Mouse (Mus musculus): ENCODE measurements around the gene Dock8.

The Dock8 gene

DNA sequence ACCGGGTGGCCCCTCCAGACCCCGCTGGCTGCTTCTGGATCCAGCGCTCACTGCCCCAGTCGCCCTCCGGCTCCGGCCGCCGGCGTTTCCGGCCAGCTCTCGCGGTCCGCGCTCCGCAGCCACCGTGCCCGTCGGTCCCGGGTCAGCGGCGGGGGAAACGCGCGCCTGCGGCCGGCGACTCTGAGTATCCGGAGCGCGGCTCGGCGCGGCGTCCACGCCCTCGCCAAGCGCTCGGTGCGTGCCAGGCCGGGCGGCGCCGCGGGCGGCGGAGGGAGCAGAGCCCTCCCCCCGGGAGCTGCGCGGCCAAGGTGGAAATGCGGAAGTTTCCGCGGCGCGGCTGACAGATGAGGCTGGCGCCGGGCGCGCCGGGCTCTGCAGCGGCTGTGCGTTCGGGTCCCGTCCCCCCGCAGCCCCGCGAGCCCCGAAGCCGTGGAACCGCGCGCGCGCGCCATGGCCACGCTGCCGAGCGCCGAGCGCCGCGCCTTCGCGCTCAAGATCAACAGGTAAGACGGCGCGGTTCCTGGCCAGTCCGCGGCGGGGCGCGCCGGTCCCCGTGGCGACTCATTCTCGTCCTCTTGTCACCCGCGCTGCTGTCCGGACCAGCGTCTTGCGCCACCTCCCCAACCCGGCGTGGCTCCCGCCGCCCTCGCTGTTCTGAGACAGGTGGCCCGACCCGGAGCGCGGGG lies at the start of gene Dock8:
Gene Dock8 (plus strand): TSS at position 334 of the 686 bp plus-strand sequence.
- peak; percentile 38 for DNase-seq (ENCODE audit: low read depth, low spot score)

DNA sequence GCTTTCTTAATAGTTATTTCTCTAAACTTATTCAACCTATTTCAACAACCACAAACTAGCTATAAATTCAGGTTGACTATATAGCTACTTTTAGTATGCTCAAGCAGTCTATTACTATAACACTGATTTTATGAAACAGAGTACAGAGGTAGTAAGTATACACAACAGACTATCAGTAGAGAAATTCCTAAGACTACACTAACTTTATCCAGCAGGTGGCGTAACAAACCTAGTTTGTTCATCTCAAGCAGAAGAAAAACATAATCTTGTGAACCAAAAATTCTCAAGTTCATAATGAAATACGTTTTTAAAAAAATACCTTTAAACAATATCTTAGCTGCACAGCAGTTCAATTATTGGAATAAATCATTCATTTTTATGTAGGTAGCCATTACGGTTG lies 40.8 kb upstream of the Dock8 start:
- peak; percentile 67 for DNase-seq (ENCODE audit: low read depth, low spot score)

- peak; percentile 100 for DNase-seq (ENCODE audit: low read depth, low spot score)
Measured at GRCm38 (mm10) chr19:24961172-24961962, 38.0 kb upstream of the Dock8 start, which contains the start of gene Cbwd1. Cbwd1 (minus strand) TSS chr19:24961610.

- DNase-seq (ENCODE audit: low read depth, low spot score): no peak
Measured at GRCm38 (mm10) chr19:24966203-24966602, 33.1 kb upstream of the Dock8 start.

GRCm38 (mm10) chr19:24966941-24967340 lies 32.4 kb upstream of the Dock8 start:
- DNase-seq (ENCODE audit: low read depth, low spot score): no peak

DNA sequence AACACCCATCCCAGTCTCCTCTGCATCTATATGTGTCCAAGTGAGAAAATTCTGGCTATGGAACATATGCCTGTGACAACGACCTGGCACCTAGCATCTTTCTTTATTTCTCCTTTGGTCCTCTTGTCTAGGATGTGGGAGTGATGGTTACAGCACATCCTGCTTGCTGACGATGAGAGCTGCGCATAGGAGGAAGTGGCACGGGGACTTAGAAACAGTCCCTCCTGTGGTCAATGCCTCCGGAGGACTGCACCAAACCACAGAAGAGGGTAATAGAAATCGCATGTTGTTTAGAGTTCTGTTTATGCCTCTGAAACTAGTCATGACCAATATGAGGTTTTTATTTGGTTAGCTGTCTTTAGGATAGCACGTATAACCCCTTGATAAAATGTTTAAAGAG lies 28.0 kb upstream of the Dock8 start:
- DNase-seq (ENCODE audit: low read depth, low spot score): no peak

DNA sequence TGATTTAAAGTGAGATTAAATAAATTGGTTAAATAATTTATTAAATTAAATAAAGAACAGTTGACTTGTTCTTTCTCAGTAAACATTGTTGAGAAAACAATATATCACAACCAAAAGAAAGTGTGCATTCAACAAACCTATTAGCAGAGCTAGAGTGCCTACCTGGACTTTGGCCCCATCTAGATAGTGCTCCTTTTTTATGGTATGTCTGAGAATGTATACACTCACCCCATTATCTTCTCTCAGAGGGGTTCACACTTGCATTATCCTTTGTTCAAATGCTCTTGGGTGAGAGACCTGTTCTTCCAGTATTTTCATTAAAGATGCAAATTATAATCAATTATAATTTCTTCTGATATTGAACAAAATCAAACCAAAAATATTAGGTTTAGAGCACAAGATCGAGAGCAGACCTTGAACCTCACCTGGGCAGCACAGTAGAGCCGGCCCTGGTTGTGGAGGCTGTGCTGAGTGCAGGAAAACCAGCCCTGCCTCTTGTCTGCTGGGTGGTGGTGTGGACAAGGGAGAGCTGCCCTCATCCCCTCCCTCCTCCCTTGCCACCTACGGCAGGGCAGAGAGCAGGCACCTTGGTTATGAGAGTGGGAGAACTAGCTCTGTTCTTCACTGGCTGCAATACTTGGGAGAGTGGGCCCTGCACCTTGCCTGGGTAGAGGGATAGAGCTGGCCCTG lies 26.5 kb upstream of the Dock8 start:
- DNase-seq (ENCODE audit: low read depth, low spot score): no peak

- DNase-seq (ENCODE audit: low read depth, low spot score): no peak
Measured at GRCm38 (mm10) chr19:24977991-24978390, 21.3 kb upstream of the Dock8 start.

DNA sequence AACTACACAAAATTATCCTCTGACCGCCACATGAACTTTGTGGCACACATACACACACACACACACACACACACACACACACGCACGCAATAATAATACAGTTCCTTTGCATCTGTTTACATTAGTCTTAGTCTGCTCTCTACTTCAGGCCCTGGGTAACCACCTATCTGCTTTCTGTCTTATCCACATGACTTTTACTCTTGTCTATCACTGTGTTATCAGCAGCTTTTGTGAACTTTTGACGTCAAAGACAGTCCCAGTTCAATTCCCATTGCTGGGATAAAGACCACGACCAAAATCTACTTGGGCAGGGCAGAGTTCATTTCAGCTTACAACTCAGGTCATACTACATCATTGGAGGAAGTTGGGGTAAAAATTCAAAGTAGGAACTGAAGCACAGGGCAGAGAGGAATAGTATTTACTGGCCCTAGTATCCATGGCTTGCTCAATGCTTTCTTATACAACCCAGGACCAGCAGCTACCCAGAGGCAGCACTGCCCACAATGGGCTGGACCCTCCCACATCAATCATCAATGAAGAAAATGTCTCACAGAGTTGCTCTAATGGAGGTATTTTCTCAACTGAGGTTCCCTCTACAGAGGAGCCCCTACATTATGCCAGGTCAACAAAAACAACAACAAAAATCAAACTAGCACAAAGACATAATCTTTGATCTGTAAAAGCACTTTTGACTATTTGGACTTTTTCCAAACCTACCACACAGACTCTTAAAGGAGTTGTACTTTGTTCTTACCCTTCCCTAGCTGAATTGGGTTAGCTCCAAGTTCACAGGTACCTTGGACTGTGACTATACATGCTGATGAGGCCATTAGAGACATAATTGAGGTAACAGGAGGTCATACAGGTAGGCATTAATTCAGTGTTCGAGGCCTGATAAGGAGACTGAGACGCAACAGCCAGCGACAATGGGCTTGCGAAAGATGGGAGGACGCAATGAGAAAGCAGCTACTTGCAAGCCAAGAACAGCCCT lies 20.2 kb upstream of the Dock8 start:
- no peak for DNase-seq (ENCODE audit: low read depth, low spot score)

GRCm38 (mm10) chr19:24981294-24981693 lies 18.0 kb upstream of the Dock8 start:
- DNase-seq (ENCODE audit: low read depth, low spot score): peak; percentile 56

DNA sequence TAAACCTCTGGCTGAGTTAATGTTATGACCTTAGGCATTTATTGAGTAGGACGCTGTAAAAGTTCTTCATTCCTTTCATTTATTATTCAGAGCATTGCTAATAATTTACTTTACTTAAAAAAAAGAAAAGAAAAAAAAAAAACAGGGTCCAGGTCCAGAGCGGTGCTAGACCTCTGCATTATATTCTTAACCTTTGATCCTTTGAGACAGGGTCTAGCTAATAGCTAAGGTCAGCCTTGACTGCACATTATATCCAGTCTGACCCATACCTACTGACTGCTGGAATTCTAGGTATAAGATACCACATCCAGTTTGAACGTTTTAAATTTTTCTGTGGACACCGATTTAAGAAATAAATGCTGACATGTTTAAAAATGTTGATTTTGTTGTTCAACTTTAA lies 16.3 kb upstream of the Dock8 start:
- no peak for DNase-seq (ENCODE audit: low read depth, low spot score)

DNA sequence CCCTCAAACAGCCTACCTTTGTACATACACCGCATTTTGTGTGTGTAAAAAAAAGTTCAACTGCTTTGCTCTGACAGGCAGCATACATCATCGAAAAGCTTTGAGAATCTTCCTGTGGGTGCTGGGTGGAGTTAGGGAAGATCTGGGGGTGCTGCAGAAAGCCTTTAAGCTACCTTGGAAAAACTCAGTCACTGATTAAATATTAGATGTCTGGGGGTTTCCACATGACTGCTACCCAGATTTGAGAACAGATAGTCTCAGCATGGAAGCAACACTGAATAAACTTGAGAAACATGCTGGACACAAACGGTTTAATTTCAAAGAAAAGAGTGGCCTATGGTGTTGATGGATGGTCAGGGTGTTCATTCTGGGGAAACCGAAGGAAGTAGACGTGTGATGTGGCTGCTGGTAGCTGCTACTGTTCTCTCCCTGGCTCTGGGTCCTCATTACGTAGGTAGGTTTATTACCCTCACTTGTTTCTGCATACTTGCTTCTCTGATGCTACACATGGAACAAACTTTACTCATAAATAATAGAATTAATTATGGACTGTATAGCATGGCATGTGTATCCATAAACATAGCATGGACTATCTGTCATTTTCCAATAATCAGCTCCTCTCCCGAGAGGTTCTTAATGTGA lies 15.4 kb upstream of the Dock8 start:
- no peak for DNase-seq (ENCODE audit: low read depth, low spot score)

DNA sequence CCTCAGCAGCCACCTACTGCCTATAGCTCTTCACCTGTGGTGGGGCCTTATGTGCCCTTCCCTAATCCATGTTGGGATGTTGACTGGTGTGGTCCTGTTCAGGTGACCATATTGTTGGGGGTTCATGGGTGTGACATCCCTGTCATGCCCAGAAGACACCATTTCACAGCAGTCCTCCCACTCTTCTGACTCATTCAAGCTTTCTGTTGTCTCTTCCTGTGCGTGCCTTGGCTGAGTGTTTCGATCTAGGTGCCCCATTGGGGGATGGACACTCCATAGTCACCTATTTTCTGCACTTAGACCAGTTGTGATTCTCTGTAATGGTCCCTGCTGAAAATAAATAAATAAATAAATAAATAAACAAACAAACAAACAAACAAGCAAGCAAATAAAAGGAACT lies 14.3 kb upstream of the Dock8 start:
- DNase-seq (ENCODE audit: low read depth, low spot score): no peak

DNA sequence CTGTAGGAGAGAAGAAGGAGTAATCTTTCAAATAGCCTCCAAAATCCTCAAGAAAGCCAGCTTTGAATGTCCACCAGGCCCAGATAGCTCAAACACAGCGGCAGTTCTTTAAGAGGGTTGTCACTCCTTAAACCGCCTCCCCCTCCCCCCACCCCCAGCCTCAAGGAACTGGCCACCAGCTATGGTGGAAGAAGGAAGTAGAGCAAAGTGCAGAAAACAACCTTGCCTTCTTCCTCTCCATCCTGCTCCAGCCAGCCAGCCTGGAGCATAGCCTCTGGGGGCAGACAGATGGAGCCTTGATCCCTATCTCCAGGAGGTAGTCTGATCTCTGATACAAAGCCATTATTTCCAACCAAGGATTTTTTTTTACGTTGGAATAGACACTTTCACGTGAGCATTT lies 12.0 kb upstream of the Dock8 start:
- DNase-seq (ENCODE audit: low read depth, low spot score): no peak

DNA sequence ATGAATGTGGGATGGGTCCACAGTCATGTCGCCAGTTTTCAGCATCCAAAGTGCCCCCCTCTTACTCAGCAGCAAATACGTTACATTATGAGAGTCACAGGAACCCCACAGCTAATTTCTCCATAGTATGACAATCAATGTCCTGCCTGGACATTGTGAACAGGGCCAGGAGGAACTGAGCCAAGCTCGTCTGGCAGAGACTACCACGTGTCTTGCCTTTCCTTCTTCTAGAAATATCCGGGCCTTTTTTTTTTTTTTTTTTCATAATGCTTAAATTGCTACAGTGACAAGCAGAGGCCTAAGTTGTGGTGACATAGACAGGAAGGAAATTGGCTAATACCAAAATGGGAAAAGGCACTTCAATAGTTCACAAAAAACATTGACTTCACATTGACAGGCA lies 10.5 kb upstream of the Dock8 start:
- no peak for DNase-seq (ENCODE audit: low read depth, low spot score)

- DNase-seq (ENCODE audit: low read depth, low spot score): no peak
Measured at GRCm38 (mm10) chr19:24990138-24990822, 9.1 kb upstream of the Dock8 start.

DNA sequence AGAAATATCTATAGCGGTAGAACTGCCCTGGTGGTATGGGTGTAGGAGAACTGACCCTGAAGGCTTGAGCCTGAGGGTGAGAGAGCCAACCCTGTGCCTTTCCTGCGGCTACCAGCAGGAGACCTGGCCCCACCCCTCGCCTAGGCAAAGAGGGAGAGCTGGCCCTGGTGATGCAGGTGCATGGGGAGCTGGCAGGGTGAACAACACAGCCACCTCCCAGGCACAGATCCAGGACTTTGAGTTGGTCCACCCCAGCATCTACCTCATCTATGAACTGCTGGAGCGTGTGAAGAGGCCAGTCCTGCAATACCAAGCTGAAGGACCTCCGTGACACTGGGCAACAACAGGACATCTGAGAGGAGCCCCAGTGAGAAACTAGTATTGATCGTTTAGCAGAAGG lies 5.8 kb upstream of the Dock8 start:
- no peak for DNase-seq (ENCODE audit: low read depth, low spot score)

DNA sequence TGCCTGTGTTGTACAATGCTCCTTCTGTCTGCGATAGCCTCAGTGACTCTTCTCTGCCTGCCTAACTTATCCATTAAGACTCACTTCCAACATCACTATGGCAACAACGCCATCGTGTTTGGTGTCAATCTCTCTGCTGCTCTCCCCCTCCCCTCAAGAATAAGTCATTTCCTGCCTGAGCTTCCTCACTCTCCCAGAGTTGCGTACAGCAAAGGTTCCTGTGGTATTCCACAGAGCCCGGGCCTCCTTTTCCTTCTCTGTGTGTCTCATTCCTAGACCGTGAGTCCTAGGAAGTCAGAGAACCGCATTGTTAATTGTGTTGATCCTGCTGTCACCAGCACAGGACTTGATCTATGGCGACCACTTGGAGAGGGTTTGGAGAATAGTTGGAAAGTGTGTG lies 4.4 kb upstream of the Dock8 start:
- peak; percentile 14 for DNase-seq (ENCODE audit: low read depth, low spot score)

DNA sequence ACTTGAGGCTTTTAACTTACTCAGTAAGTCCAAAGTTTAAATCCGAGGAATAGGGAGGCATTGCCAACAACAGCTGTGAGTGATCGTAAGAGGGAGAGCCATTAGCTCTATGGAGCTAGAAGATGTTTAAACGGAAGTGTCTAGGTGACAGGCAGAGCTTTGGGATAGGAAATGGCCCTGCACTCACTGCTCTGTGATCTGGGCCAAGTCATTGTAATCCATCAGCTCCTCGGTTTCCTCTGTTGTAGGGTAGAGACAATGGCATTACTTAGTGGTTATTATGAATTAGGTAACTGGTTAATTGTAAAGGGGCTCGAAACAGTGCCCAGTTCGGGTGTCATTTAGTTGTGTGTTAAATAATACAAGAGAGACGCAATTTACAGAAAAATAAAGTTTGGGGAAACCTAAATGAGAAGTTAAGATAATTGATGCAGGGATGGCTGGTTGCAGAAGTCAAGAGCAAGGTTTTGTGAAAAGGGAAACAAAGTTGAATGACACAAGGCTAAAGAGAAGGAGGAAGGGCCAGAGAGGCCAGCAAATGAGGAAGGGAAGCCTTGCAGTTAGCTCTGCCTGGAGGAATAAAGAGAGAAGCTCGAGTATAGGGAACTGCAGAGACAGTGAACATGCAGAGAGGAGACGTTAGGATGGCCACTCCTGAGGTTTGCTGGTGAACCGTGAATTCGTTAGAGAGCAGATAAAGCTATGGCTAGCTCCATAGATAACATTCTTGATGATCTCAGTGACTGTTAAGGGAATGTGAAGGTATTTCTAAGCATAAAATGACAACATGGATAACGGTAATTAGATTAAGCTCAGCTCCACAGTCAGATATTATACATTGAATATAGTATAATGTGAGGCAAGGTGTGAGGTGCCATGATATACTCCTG lies 2.3 kb upstream of the Dock8 start:
- DNase-seq (ENCODE audit: low read depth, low spot score): no peak
